Mouse (Mus musculus): Measurements from ENCODE around the gene Peak1.

The Peak1 gene

GRCm38 (mm10) chr9:56200200-56200599 is 217.7 kb downstream of the Peak1 start:
- DNase-seq (ENCODE audit: inconsistent ontology term): no peak

- no peak for DNase-seq (ENCODE audit: inconsistent ontology term)
Observed at GRCm38 (mm10) chr9:56196921-56197320, 220.9 kb downstream of the Peak1 start.

DNA sequence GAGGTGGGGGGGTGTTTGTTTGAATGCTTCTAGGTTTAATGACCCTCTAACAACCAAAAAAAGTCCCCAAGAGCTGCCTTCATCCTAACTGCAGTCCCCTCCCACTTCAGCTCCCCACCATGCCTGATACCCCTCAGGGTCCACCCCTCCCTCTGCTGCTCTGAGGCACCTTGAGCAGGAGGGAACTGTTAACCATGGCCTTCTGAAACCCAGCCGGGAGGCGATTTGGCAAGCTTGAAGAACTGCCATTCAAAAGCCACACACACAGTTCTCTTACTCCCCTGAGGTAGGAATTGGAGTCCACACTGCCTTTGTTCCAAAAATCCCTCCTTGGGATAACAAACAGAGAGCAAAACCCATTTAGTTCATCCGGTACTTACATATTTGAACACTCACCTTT is 222.7 kb downstream of the Peak1 start:
- no peak for DNase-seq (ENCODE audit: inconsistent ontology term)

- no peak for DNase-seq (ENCODE audit: inconsistent ontology term)
Observed at GRCm38 (mm10) chr9:56191498-56192455, 226.1 kb downstream of the Peak1 start.

DNA sequence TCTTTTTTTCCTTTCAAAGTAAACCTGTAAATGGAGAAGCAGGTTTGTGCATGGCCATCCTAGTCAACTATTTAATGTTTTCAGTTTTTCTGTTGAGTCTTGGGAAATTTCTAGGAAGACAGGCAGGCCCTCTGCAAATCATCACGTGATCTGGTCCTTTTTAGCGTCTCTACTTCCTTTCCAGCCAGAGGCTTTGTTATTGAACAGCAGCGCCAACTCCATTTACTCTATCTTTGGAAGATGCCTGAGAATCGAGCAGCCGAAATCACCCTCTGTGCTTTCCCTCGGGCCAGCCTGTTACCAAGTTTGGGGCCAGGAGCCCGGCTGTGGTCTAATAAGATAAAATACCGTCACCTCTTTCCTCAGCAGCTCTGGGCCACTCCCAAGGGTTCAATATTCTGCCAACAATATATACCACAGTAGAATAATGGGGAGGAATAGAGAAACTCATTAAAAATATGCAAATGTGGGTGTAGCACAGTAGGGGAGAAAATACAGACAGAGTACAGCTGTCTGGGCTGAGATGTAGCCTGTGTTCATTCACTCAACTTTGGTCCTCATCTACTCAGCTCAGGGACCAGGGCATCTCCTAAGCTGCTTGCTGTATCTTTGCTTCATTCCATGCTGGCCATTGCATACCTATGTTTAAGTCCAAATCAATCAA is 237.6 kb downstream of the Peak1 start:
- peak; percentile 74 for DNase-seq (ENCODE audit: inconsistent ontology term)

- DNase-seq (ENCODE audit: inconsistent ontology term): peak; percentile 32
Observed at GRCm38 (mm10) chr9:56179416-56180117, 238.3 kb downstream of the Peak1 start.

DNA sequence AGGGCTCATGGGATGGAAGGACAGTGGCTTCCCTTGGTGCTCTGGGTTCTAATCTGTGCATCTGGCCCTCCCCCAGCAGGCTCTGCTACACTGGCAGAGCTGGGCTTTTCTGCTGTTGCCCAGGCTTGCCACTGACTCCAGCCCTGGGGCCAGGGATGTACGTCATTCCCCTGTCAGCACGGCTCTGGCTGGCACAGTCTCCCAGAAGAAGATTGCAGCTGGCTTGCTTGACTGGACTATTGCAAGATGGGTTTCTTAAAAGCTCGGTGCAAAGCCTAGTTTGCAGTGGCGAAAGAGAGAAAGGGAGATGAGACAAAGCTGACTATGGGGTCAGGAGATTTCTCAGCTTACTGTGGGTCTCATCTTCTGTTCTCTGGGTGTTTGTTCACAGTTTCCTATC is 240.5 kb downstream of the Peak1 start:
- DNase-seq (ENCODE audit: inconsistent ontology term): no peak

DNA sequence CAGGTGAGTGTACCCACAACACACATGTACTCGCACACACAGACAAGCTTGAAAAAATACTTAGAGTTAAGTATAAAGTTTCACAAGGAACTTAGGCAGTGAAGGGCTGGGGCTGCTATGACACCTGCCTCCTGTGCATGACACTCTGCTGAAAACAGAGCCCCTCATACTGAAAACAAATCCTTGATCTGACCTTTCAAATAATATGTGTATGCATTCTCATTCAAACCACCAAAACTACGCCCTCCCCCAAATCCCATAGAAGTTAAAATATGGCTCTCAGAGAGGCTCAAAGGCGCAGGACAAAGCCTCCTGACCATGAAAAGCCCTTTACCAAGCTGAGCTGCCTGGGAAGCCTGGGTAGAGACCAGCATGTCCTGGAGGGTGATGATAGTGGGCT is 242.6 kb downstream of the Peak1 start:
- DNase-seq (ENCODE audit: inconsistent ontology term): no peak

DNA sequence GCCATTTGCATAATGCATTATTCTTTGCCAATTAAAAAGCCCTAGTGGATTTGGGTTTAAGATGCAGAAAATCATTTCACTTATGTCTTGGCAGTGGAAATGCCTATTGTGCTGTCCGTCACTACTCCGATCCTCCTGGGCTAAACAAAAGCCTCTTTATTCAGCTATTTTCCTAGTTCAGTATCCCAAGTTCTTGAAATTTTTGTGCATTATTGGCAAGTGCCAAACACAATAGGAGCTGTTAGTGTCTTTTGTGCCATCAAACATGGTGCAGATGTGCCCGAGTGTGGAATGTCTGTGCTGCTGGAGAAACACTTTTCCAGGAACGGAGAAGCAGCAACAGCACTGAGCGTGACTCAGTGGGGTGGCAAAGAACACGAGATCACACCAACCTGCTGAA is 250.2 kb downstream of the Peak1 start:
- DNase-seq (ENCODE audit: inconsistent ontology term): peak; percentile 89

DNA sequence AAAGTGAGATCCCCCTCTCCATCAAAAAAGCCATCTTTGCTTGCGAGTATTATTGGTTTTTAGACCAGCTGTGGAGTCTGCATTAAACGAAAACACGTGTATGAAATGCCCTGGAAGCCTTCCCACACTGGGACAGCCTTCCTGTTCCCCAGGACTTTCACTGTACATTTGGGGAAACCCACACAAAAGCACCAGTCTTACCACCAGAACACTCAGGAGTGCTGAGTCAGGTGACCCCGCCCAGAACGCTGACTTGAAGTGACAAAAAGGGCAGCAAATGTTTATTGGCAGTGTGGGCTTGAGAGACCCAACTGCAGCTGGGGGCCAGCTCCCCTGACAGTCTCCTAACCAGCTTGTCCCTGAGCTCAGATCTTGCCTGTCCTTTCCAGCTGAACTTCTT is 251.7 kb downstream of the Peak1 start:
- DNase-seq (ENCODE audit: inconsistent ontology term): no peak

GRCm38 (mm10) chr9:56165377-56165776 is 252.5 kb downstream of the Peak1 start, which contains the start of gene Tspan3:
Gene Tspan3, minus strand, starts transcription at chr9:56165477.
- no peak for DNase-seq (ENCODE audit: inconsistent ontology term)

DNA sequence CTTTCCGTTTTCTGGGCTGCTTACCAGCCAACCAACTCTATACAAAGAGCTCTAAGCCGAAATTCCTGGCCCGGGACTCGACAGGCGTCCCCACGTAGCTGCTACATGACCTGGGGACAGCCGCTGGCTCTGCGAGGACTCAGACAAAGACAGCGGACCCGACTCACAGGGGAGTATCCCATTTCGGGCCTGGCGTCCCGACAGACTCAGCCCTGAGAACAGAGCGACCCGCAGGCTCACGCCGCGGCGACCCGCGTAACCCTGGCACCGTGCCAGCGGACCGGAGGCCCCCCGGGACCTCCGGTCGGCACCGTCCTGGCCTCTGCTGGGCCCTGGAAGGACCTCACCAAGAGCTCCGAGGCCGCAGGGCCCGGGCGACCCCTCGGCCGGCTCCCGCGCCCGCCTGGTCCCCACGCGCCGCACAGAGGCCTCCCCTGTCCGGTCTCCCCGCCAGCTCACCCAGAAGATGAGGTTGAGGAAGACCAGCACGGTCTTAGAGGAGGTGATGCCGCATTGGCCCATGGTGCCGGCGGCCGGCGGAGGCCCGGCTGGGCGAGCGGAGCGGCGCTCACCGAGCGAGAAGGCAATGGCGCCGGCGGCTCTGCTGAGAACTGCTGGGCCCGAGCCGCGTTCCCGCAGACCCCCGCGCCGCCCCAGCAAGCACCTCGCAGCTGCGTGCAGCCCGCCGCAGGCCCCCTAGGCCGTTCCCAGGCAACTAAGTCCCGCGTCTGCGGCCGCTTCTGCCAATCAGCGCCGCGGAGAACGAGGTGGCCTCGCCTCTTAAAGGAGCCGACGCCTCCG is 257.3 kb downstream of the Peak1 start:
- DNase-seq (ENCODE audit: inconsistent ontology term): peak; percentile 92

- peak; percentile 77 for DNase-seq (ENCODE audit: inconsistent ontology term)
Observed at GRCm38 (mm10) chr9:56159456-56159855, 258.4 kb downstream of the Peak1 start.

DNA sequence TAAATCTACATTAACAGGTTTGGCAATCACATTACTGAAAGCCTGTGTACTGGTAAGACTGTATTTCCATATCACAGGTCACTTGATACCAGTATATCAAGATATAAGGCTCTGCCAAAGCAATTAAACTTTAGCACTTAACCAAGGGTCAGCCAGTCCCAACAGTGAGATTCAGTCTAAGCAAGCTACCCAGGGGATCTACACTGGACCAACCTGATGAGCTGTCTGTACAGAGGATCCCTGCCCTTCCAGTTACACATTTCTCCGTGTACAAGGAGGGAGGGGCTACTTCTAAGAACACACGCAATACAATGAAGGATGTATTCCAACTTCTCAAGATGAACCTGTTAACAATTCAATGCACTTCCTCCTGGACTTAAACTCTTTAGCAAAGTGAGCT is 259.8 kb downstream of the Peak1 start:
- DNase-seq (ENCODE audit: inconsistent ontology term): no peak

- DNase-seq (ENCODE audit: inconsistent ontology term): peak; percentile 53
Observed at GRCm38 (mm10) chr9:56154572-56154971, 263.3 kb downstream of the Peak1 start.

- DNase-seq (ENCODE audit: inconsistent ontology term): no peak
Observed at GRCm38 (mm10) chr9:56152482-56153007, 265.3 kb downstream of the Peak1 start.

GRCm38 (mm10) chr9:56151745-56152481 is 266.0 kb downstream of the Peak1 start:
- peak; percentile 83 for DNase-seq (ENCODE audit: inconsistent ontology term)

All from Muller cell, postnatal 12 days (primary cell).